In genomic region chr4:53341181-53341580, GRCm38 (mm10) we compare ENCODE assay signal across 22 mouse cellular contexts.
DNase-seq lines count a peak whose midpoint lies in the region; ATAC-seq lines count a peak whose summit lies in the region.
"Had no signal": no experiment of that assay in that cellular context is flagged by ENCODE, and none has a peak within 500 bp of the region (broad histone marks: within the 10 kb centered on the region; RNA-seq: fewer than 3 reads in every experiment).

No protein-coding gene starts in this region.

- no peak overlapping the region for H3K27ac ChIP-seq in heart, embryonic 11.5 days (ENCODE audit: low read depth, low read length)
- H3K27ac ChIP-seq in hindbrain, embryonic 13.5 days = no peak overlapping the region
- H3K27ac ChIP-seq: embryonic facial prominence, embryonic 10.5 days; embryonic facial prominence, embryonic 12.5 days; forebrain, embryonic 13.5 days; forebrain, embryonic 15.5 days had no signal

- H3K9me3 ChIP-seq in heart, embryonic 11.5 days (replicated peaks; ENCODE audit: control insufficient read depth, low read length) = peaks cover 5% of the 10 kb centered on the region
- H3K9me3 ChIP-seq in hindbrain, embryonic 13.5 days = 0 out of 2 replicates have a peak, but pooled peaks cover 6% of the 10 kb centered on the region

- H3K4me2 ChIP-seq in heart, embryonic 11.5 days = no peak overlapping the region
- no peak overlapping the region for H3K4me2 ChIP-seq in hindbrain, embryonic 13.5 days
- H3K4me2 ChIP-seq: embryonic facial prominence, embryonic 12.5 days; forebrain, embryonic 13.5 days; forebrain, embryonic 15.5 days had no signal

- DNase-seq in heart, adult 11 months = peak; percentile 67
- DNase-seq in ES-CJ7 (ENCODE audit: low read depth, low spot score) = peak; percentile 75
- DNase-seq in ZHBTc4 (ENCODE audit: low read depth, low spot score) = peak; percentile 77
- DNase-seq in kidney, adult 9 months = no peak
- DNase-seq: adrenal gland, adult 2 months; adrenal gland, postnatal 10 days; adrenal gland, postnatal 25 days; B cell, adult 2 months; cerebellum, adult 11-12 months; cerebellum, adult 2 months; cerebellum, adult 9-10 months; cerebellum, postnatal 10 days; cerebellum, postnatal 25 days; forebrain, postnatal 0 days had no signal

- H3K4me3 ChIP-seq in heart, embryonic 11.5 days (ENCODE audit: low read depth, low read length) = no peak overlapping the region
- H3K4me3 ChIP-seq in hindbrain, embryonic 13.5 days = no peak overlapping the region
- H3K4me3 ChIP-seq: embryonic facial prominence, embryonic 10.5 days; embryonic facial prominence, embryonic 12.5 days; forebrain, embryonic 13.5 days; forebrain, embryonic 15.5 days had no signal

- no peaks in the 10 kb centered on the region for H3K4me1 ChIP-seq in heart, embryonic 11.5 days (ENCODE audit: control insufficient read depth, insufficient read depth, low read length)
- peaks cover 13% of the 10 kb centered on the region; the same call in 1 of the 2 replicates for H3K4me1 ChIP-seq in hindbrain, embryonic 13.5 days (replicated peaks)
- H3K4me1 ChIP-seq: embryonic facial prominence, embryonic 12.5 days; forebrain, embryonic 13.5 days; forebrain, embryonic 15.5 days had no signal

- no peaks in the 10 kb centered on the region for H3K27me3 ChIP-seq in heart, embryonic 11.5 days (ENCODE audit: control insufficient read depth, insufficient read depth, low read length)
- no peaks in the 10 kb centered on the region for H3K27me3 ChIP-seq in hindbrain, embryonic 13.5 days
- H3K27me3 ChIP-seq: CH12.LX; embryonic facial prominence, embryonic 12.5 days; forebrain, embryonic 13.5 days; forebrain, embryonic 15.5 days had no signal

- H3K9ac ChIP-seq in heart, embryonic 11.5 days (ENCODE audit: low read depth, low read length) = no peak overlapping the region
- H3K9ac ChIP-seq in hindbrain, embryonic 13.5 days = no peak overlapping the region
- H3K9ac ChIP-seq: embryonic facial prominence, embryonic 12.5 days; forebrain, embryonic 13.5 days; forebrain, embryonic 15.5 days; forebrain, postnatal 0 days had no signal

- WGBS in heart, embryonic 11.5 days (ENCODE audit: insufficient replicate concordance) = 88% methylated on average over 4 of the region's 4 CpGs
- 96% methylated on average over 4 of the region's 4 CpGs for WGBS in hindbrain, embryonic 13.5 days

- no peak for ATAC-seq in heart, embryonic 11.5 days (replicated peaks; ENCODE audit: insufficient number of reproducible peaks, low FRiP score, low TSS enrichment)
- ATAC-seq in hindbrain, embryonic 13.5 days (ENCODE audit: low FRiP score) = no peak
- ATAC-seq: CD4-positive, CD25-positive, alpha-beta regulatory T cell, adult 4 months; forebrain, embryonic 13.5 days; forebrain, embryonic 15.5 days; forebrain, postnatal 0 days had no signal

- no peaks in the 10 kb centered on the region for H3K36me3 ChIP-seq in heart, embryonic 11.5 days (ENCODE audit: control insufficient read depth, insufficient read depth, low read length)
- no peaks in the 10 kb centered on the region for H3K36me3 ChIP-seq in hindbrain, embryonic 13.5 days
- H3K36me3 ChIP-seq: embryonic facial prominence, embryonic 10.5 days; embryonic facial prominence, embryonic 12.5 days; forebrain, embryonic 15.5 days had no signal
